Mouse (Mus musculus) lung, adult 10 weeks (tissue): ENCODE results near the gene Olfr1333. TPM values are rescaled to one million over a fixed set of nuclear protein-coding genes. Genes with fewer than 3 reads are reported as not detected.

Experiments used
- polyA plus RNA-seq: library from polyadenylated mRNA; stranded (reverse); fragments of 350-450 nt; fragmentation: Illumina TruSeq; extraction: RNeasy Lipid Tissue Mini Kit (QIAGEN cat#74804); gene quantifications from one replicate; pipeline ENCODE4 v1.2.3, GENCODE M21; 2014; ENCODE audit warnings: low read depth, low replicate concordance; ENCODE audit not compliant: insufficient read depth

Olfr1333 gene
- polyA plus RNA-seq = not detected

DNA sequence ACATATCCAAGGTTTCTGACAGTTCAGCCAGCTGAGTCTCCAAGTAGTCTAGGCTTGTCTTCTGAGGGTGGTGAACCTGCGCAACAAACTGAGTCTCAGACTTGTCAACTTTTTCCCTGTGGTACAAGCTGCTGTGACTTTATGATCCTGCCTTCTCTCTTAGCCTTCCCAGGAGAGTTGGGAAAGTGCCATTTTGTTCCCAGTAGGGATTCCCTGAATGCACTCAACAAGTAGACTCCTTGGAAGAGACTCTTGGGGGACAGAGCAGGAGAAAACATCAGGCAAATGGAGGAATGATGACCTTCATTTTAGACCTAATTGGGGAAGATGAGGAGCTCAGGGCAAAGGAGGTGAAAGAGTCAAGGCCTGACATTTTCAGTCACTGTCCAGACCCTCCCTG is at the start of gene Olfr1333:
TSS of gene Olfr1333 (minus strand) at position 101 of the 400 bp plus-strand sequence.

DNA sequence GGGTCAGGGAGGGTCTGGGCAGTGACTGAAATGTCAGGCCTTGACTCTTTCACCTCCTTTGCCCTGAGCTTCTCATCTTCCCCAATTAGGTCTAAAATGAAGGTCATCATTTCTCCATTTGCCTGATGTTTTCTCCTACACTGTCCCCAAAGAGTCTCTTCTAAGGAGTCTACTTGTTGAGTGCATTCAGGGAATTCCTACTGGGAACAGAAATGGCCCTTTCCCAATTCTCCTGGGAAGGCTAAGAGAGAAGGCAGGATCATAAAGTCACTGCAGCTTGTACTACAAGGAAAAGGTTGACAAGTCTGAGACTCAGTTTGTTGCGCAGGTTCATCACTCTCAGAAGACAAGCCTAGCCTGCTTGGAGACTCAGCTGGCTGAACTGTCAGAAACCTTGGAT is 28.3 kb upstream of the Olfr1333 start, which contains the start of gene Olfr1331:
TSS of gene Olfr1331 (plus strand) at position 301 of the 400 bp plus-strand sequence.

GRCm38 (mm10) chr4:118809844-118810243 is 26.2 kb downstream of the Olfr1333 start, which contains the start of gene Olfr1335:
Gene Olfr1335, minus strand, starts transcription at chr4:118809944.

DNA sequence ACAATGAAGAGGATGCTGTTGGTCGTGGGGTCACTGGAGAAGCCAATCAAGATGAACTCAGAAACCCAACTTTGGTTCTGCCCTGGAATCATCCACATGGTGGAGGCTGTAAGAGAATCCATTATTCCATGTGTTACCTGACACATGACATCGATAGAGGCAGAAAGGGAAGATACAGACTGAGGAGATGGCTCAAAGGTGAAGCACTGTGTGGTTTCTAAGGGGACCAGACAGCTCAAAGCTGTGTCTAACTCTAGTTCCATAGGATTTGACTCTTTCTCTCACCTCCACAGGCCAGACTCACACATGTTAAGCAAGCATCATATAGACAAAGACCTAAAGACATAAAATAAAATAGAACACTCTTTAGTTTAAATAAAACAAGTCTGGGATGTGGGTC is 53.6 kb downstream of the Olfr1333 start, which contains the start of gene Olfr1337:
TSS of gene Olfr1337 (minus strand) at position 101 of the 400 bp plus-strand sequence.

Other genes with a start within 250 kb of the Olfr1333 start
- 2.5 TPM for gene Cfap57, start 215.5 kb downstream of the Olfr1333 start, polyA plus RNA-seq
- 50.0 TPM for gene Ebna1bp2, start 215.5 kb downstream of the Olfr1333 start, polyA plus RNA-seq
- not detected for gene Olfr62, start 177.3 kb downstream of the Olfr1333 start, polyA plus RNA-seq
- gene Olfr1342, start 143.5 kb downstream of the Olfr1333 start, polyA plus RNA-seq = 0.24 TPM
- gene Olfr1341, start 132.8 kb downstream of the Olfr1333 start, polyA plus RNA-seq = not detected
- not detected for gene Olfr1340, start 116.1 kb downstream of the Olfr1333 start, polyA plus RNA-seq
- not detected for gene Olfr1339, start 104.1 kb downstream of the Olfr1333 start, polyA plus RNA-seq
- not detected for gene Olfr1338, start 77.5 kb downstream of the Olfr1333 start, polyA plus RNA-seq
- gene Olfr1337, start 53.7 kb downstream of the Olfr1333 start, polyA plus RNA-seq = not detected
- gene Olfr1335, start 26.3 kb downstream of the Olfr1333 start, polyA plus RNA-seq = not detected
- gene Olfr1331, start 28.4 kb upstream of the Olfr1333 start, polyA plus RNA-seq = not detected
- gene Olfr1330, start 52.3 kb upstream of the Olfr1333 start, polyA plus RNA-seq = not detected
- gene Olfr1329, start 81.2 kb upstream of the Olfr1333 start, polyA plus RNA-seq = not detected
- not detected for gene Olfr1328, start 102.3 kb upstream of the Olfr1333 start, polyA plus RNA-seq
- not detected for gene Lao1, start 125.3 kb upstream of the Olfr1333 start, polyA plus RNA-seq